Mouse (Mus musculus) liver, embryonic 14.5 days (tissue): Measurements from ENCODE around the gene Slc16a11. TPM values are rescaled to one million over a fixed set of nuclear protein-coding genes. Genes with fewer than 3 reads are reported as not detected.
A peak's percentile ranks its signal among the peaks of the same experiment; 100 is the strongest.

Experiments
- ATAC-seq: fragments of 200-750 bp; cut with Nextera tagmentation; 2 replicates; pipeline ENCODE4 v1.8.0; 2017; ENCODE audit warnings: moderate number of reproducible peaks, mild to moderate bottlenecking, moderate library complexity; ENCODE audit not compliant: insufficient read depth
- DNase-seq, 3 experiments: peaks; one replicate each; pipeline ENCODE4 v3.0.0-alpha.2; 2012 to 2013; ENCODE audit warnings: low read depth in 3 of 3, low spot score in 3 of 3
- H3K27ac ChIP-seq: fragments of 300-500 bp; sonication (generic); 2 replicates; pipeline ENCODE4 v1.5.1; 2014; ENCODE audit warnings: moderate library complexity, mild to moderate bottlenecking, control low read depth, inconsistent platforms
- H3K27me3 ChIP-seq: fragments of 300-500 bp; sonication (generic); 2 replicates; pipeline ENCODE4 v1.6.1; 2014; ENCODE audit warnings: mild to moderate bottlenecking, low read length, moderate library complexity; ENCODE audit not compliant: control insufficient read depth, insufficient read depth
- H3K36me3 ChIP-seq: fragments of 300-500 bp; sonication (generic); replicated peaks from 2 replicates; pipeline ENCODE4 v1.6.1; 2014; ENCODE audit warnings: low read depth; ENCODE audit not compliant: control insufficient read depth, insufficient read depth
- H3K4me1 ChIP-seq, 2 experiments: fragments of 200-500 bp in 1 of 2; fragments of 300-500 bp in 1 of 2; sonication (generic) in 1 of 2; replicated peaks; 2 replicates each; pipeline ENCODE4 v1.6.1; 2012 to 2014; ENCODE audit warnings: antibody characterized with exemption in 1 of 2, inconsistent platforms in 1 of 2, low read length in 1 of 2; ENCODE audit not compliant: control insufficient read depth in 2 of 2, insufficient read depth in 2 of 2
- H3K4me2 ChIP-seq: fragments of 300-500 bp; sonication (generic); 2 replicates; pipeline ENCODE4 v1.6.1; 2014; ENCODE audit warnings: low read depth, mild to moderate bottlenecking, control low read depth, moderate library complexity
- H3K4me3 ChIP-seq, 2 experiments: fragments of 200-500 bp in 1 of 2; fragments of 300-500 bp in 1 of 2; sonication (generic) in 1 of 2; 2 replicates each; pipeline ENCODE4 v1.5.1; 2012 to 2014; ENCODE audit warnings: low read depth in 2 of 2, low read length in 2 of 2, mild to moderate bottlenecking in 2 of 2, control low read depth in 1 of 2, inconsistent platforms in 1 of 2, moderate library complexity in 1 of 2; ENCODE audit not compliant: insufficient read depth in 1 of 2
- H3K9ac ChIP-seq: fragments of 300-500 bp; sonication (generic); replicated peaks from 2 replicates; pipeline ENCODE4 v1.6.1; 2014; ENCODE audit warnings: mild to moderate bottlenecking, control low read depth, moderate library complexity
- H3K9me3 ChIP-seq: fragments of 300-500 bp; sonication (generic); 2 replicates; pipeline ENCODE4 v1.6.1; 2016; ENCODE audit warnings: low read length, mixed read lengths; ENCODE audit not compliant: control insufficient read depth
- CTCF ChIP-seq: IDR thresholded peaks from 2 replicates; pipeline ENCODE4 v1.5.1; 2016; ENCODE audit warnings: antibody characterized with exemption, low read depth, control low read depth
- EP300 ChIP-seq: IDR thresholded peaks from 2 replicates; pipeline ENCODE4 v1.6.1; 2016; ENCODE audit warnings: antibody characterized with exemption, low read depth
- WGBS: fragments of 180-500 bp; shearing (Covaris S2); extraction: QIAGEN DNeasy Blood & Tissue Kit; methylation state at CpG from one replicate; pipeline ENCODE4 v1.1.7; 2014; ENCODE audit not compliant: insufficient replicate concordance; 5-methylcytosine and 5-hydroxymethylcytosine counted together
- polyA plus RNA-seq, 2 experiments: library from polyadenylated mRNA; depleted of rRNA in 1 of 2; stranded (reverse) in 1 of 2; unstranded in 1 of 2; fragments of >200 nt; fragmentation: Nextera tagmentation in 1 of 2; extraction: Ambion mirVana in 1 of 2; gene quantifications; 2 replicates each; pipeline versions ENCODE4 v1.2.1 to v1.2.3; 2012 to 2014

Slc16a11 gene
- polyA plus RNA-seq, 2 experiments, result 0.47 to 0.79 TPM

- Histone ChIP-seq H3K36me3 (peaks cover 5% of the 10 kb centered on the region), H3K9ac (peak overlapping the region; percentile 96), H3K4me2 (peak overlapping the region; percentile 99), H3K9me3 (no peaks in the 10 kb centered on the region), H3K27ac (peak overlapping the region; percentile 96), H3K4me1 (peaks cover 15 to 28% of the 10 kb centered on the region in 2 experiments), H3K27me3 (no peaks in the 10 kb centered on the region), H3K4me3 (peak overlapping the region; percentile 86 to 87)
- ATAC-seq (no peak), DNase-seq (peak in 1 of 3 experiments; percentile 50)
- TF ChIP-seq CTCF, result no peak
- no peak for TF ChIP-seq EP300
- 7% methylated on average over 23 of the region's 23 CpGs for WGBS
These were observed 26.3 kb downstream of the Slc16a11 start for GRCm38 (mm10) chr11:70238591-70239440.

- peaks cover 5% of the 10 kb centered on the region for H3K36me3 ChIP-seq
- H3K9ac ChIP-seq, result peak within 1 kb of the TSS; percentile 96
- peak within 1 kb of the TSS; percentile 99 for H3K4me2 ChIP-seq
- WGBS, result under 1% methylated on average over 32 of the region's 35 CpGs
- TF ChIP-seq CTCF, result no peak
- peak; percentile 45; the same call in 1 of the 2 replicates for TF ChIP-seq EP300
- peak within 1 kb of the TSS; percentile 96 for H3K27ac ChIP-seq
- H3K27me3 ChIP-seq, result no peaks in the 10 kb centered on the region
- DNase-seq (peak; percentile 76 to 79 (median 77)), ATAC-seq (peak; percentile 29)
- peak within 1 kb of the TSS; percentile 86 to 87 for H3K4me3 ChIP-seq
- peaks cover 15 to 28% of the 10 kb centered on the region in 2 experiments for H3K4me1 ChIP-seq
- H3K9me3 ChIP-seq, result no peaks in the 10 kb centered on the region
These were observed 27.2 kb downstream of the Slc16a11 start, which contains the start of the genes Gm21988 and Rnasek for GRCm38 (mm10) chr11:70239541-70240279. Gene Gm21988 (minus strand): TSS chr11:70239830. Gene Rnasek (minus strand): TSS chr11:70239842.

DNA sequence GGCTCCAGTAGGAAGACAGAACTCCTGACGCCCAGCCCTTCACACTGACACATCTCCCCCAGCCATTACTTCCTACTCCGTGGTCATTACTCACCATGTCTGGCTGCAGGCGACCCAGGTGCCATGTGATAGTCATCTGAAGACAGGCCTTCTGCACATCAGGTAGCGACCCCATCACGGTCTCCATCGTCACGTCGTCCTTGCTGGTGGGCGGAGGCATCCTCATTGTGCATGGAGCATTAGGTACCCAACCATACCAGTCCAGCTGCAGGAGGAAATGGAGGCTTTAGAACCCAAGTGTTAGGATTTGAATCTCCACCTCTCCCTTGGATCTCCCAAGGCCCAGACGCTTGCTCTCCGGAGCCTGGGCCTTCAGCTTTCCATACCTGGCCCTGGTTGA is 30.0 kb downstream of the Slc16a11 start:
- Histone ChIP-seq H3K9ac (no peak overlapping the region), H3K4me1 (peaks cover 10 to 11% of the 10 kb centered on the region in 2 experiments), H3K9me3 (no peaks in the 10 kb centered on the region), H3K36me3 (no peaks in the 10 kb centered on the region), H3K27ac (no peak overlapping the region), H3K4me2 (no peak overlapping the region), H3K27me3 (no peaks in the 10 kb centered on the region), H3K4me3 (no peak overlapping the region)
- ATAC-seq (no peak), DNase-seq (no peak)
- TF ChIP-seq EP300, result no peak
- no peak for TF ChIP-seq CTCF
- WGBS, result 54% methylated on average over 11 of the region's 11 CpGs

- TF ChIP-seq EP300, result no peak
- peak; percentile 89 for TF ChIP-seq CTCF
- Histone ChIP-seq H3K27ac (no peak overlapping the region), H3K9ac (no peak overlapping the region), H3K27me3 (no peaks in the 10 kb centered on the region), H3K4me3 (no peak overlapping the region), H3K4me2 (no peak overlapping the region), H3K9me3 (no peaks in the 10 kb centered on the region), H3K36me3 (no peaks in the 10 kb centered on the region), H3K4me1 (0 out of 4 replicates have a peak, but pooled peaks cover 0 to 2% of the 10 kb centered on the region in 2 experiments)
- ATAC-seq, result no peak
- DNase-seq, result peak in 2 of 3 experiments; percentile 52 to 63
- 39% methylated on average over 9 of the region's 9 CpGs for WGBS
These were observed 34.7 kb downstream of the Slc16a11 start for GRCm38 (mm10) chr11:70247136-70247845.
